Mouse (Mus musculus): ENCODE measurements around the gene Tmem39b.
A peak's percentile ranks its signal among the peaks of the same experiment; 100 is the strongest.

Gene Tmem39b

DNA sequence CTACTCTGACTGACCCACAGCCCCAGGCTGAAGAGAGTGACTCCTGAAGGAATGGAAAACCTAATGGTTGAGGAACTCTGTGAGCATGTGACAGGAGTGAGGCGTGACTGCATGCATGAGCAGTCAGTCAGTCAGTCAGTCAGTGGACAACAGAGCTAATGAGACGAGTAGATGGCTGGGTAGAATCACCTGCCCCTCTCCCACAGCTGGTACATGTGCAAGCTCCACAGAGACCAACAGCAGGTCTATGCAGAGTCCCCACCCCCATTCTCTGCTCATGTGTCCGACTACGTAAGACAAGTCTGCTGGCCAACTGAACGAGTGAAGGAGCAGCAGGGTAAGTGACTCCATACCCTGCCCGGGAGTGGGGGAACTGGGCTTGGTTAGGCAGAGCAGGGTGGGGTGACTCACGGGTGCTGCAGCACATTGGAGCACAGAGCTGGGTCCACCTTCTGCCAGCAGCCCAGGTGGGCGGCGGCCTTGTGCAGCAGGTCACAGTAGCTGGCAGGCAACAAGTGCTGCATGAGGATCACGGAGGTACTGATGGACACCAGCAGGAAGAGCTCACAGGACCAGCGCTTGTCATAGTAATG, 12.6 kb downstream of the Tmem39b start:
- no peak for DNase-seq

DNA sequence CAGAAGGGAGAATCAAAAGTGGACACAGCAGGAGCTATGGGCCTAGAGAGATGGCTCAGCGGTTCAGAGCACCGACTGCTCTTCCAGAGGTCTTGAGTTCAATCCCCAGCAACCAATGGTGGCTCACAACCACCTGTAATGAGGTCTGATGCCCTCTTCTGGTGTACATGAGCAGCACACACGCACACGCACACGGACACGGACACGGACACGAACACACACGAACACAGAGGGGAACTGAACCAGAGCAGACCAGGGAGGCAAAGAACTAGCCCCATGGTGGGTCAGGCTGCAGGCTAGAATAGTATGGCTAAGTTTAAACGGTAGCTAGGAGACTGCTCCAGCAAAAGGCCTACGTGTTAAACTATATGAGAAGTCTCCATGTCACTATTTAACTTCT, 14.8 kb downstream of the Tmem39b start:
- DNase-seq, result no peak

DNA sequence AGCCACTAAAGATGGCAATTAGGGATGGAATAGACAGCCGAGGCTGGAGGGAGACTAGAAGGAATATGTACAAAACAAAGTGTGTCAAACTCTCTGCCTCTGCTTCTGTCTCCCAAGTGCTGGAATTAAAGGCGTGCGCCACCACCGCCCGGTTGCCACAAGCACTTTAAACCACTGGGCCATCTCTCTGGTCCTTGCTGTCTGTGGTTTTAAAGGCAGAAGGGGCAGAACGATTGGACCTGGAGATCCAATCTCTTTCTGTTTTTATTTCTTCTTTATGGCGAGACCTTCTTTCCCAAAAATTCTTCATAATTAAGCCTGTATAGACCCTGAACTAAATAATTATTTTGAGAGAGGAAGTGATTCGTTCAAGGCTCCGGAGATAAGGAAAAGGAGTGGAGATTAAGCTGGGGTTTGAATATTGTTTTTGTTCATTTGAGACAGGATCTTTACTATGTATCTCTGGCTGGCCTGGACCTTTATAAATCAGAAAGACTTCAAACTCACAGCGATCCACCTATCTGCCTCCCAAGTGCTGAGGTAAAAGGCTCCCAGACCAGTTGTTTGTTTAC, 23.7 kb downstream of the Tmem39b start:
- DNase-seq, result no peak

DNA sequence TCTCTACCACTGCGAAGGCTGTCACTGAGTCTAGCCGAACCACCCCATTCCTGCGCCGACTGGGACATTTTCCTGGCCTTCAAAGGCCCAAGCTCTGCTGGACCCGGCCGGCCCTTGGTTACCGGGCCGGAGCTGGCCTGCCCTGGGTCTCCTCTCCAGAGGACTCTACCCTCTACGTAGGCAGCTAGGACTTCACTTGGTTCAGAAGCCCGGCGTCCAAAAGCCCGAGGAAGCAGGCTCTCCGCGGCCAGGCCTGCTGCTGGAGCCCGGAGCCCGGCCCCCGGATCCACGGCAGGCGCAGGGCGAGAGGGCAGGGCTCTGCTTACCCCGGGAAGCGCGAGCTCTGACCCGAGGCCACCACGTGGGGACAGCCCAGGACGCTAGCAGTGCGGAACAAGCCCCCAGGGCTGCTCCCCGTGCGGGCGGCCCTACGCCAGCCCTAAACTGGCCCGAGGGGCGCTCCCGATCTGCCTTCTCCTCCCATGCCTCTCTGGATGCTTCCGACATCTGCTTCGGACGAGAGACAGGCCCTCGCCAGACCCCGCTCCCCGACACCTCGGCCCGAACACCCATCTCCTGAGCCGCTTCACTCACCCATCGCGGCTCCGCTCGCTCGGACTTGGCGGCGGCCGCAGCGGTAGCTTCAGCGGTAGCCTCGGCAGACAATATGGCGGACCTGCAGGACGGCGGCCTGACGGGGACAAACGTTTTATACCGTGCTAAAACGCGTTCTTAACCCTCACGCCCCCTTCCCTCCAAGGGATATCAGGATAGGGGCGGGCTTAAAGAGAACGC, 24.4 kb downstream of the Tmem39b start, which contains the start of gene Kpna6:
TSS of gene Kpna6 (minus strand) at position 685 of the 795 bp plus-strand sequence.
- DNase-seq, result peak; percentile 97

DNA sequence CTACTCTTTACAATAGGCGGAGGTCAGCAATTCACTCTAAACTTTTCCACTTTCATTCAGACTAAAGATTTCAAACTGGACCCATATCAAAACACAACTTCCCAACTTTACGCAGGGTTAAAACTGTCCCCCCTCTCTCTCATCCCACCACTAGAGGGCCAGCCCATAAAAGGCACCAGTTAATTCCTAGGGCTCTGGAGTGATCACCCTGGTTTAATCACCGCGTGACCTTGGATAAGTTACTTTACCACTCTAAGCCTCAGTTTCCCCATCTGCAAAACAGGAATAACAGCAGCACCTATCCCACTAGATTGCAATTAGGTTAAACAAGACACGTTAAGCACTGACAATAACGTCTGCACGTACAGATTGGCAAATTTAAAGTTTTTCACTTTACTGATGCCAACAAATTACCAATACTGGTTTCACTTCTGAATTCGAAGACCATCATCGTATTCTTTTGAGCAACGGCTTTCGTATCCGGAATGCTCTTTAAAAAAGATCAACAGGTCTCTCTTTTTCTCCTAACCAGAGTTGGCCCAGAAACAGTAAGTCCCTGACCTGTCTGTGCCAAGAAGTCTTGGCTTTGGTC, 25.1 kb downstream of the Tmem39b start:
- DNase-seq, result peak; percentile 34 to 63

DNA sequence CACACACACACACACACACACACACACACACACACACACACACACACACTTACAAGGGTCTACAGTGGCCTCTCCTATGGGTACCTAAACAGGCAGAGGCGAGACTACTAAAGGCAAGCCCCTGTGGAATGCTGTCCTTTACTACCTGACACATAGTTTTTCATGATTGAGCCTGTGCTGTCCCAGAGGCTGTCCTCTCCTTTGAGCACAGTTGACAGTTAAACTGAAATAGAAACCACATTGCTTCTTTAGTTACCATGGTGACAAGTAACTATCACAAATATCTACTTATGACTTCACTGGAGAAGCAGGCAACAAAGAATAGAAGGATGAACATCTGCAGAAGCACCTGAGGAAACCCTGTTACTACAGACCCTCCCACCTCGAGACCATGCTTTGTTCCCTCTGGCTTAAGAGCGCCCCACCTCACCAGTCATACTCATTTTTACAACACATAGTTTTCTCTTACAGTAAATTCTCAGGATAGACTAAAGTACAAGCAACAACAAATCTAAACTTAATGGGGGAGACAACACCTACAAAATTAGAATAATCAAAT, 34.3 kb downstream of the Tmem39b start:
- DNase-seq, result no peak

DNA sequence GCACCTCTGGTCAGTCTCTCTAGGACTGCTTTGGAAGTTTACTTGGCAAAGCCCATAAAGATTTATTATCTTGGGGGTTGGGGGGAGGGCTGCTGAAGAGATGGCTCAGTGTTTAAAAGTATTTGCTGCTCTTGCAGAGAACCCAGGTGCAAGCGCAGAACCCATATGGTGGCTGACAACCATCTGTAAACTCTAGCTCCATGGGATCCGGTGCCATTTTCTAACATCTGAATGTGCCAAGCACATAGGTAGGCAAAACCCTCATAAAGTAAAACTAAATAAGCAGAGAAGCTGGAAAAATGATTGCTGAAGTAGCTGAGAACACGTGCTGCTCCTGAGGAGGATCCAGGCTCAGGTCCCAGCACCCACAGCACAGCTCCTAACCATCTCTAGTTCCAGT, 35.1 kb downstream of the Tmem39b start:
- no peak for DNase-seq

DNA sequence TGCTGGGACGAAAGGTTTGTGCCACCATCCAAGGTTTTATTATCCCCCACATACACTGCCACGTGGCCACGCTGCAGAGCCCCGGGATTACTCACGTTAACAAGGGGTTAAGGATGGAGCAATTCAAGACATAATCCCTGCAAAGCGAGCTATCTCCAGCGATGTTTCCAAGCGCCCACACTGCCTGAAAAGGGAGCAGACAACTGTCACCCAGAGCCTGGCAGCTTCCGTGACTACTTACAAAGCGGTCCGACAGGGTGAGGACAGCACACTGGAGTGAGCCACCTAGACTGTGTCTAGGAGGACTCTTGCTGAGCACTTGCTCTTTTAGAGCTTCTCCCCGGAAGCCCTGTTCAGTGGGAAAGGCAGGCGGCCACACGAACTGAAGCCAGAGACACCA, 41.9 kb downstream of the Tmem39b start:
- DNase-seq, result no peak

DNA sequence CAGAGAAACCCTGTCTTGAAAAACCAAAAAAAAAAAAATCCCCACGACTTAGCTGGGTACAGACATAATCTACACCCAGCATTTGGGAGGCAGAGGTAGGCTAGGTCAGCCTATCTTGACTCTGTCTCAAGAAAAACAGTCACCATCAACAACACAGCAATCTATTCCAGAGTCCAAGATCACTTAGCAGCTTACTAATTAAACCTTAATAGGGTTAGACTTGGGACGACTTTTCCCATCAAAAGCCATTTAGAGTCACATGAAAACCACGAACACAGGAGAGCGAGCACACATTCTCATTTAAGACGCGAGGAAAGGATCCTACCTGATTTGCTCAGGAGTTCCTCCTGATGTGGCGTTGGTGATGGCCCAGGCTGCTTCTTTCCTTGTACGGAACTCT, 46.3 kb downstream of the Tmem39b start:
- DNase-seq, result no peak

DNA sequence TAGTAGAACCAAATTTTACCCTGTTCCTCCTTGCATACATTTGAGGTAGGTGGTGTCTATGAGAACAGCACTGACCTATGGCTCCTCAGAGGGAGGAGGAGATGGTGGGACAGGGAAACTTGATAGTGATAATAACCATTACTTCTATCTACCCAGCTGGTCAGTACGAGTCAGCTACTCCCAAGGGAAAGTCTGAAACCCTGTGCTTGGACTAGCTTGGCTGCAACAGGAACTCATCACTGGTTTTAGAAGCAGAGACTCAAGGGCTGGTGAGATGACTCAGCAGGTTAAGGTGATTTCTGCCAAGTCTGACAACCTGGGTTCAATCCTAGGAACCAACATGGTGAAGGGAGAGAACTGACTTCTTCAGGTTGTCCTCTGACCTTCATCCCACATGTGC, 48.0 kb downstream of the Tmem39b start:
- DNase-seq, result no peak

DNA sequence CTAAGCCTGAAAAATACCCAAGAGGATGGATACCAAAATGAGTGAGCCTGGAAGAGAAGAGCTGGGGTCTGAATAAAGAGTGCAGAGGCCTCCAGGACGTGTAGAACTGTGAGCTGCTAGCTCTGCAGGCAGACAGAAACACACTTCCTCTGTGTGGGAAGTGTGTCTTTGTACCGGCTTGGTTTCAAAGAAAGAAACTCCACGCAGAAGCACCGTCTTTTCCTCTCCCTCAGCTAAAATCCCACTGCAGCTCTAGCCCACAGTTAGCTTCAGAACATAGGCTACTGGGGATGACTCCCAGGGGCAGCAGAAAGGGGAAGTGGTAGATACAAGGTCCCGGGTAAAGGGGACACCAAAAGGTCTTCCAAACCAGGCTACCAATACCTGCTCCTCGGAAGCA, 51.4 kb downstream of the Tmem39b start:
- DNase-seq, result no peak

DNA sequence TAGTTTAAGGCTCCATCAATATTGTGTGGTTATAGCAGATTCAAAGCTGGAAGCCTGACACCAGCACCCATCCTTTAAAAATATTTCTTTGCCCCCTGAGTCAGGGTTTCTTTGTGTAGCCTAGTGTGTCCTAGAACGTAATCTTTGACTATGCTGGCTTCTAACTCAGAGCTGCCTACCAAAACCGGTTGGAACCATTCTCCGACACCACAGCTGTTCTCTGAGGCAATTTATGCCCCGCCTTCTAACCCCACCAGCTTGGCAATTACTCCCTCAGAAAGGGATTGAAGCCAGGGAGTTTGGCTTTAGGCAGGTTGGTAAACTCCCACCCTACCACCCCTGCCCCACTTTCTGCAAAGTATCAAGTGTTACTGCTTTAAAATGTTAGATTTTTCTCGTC, 54.9 kb downstream of the Tmem39b start:
- DNase-seq, result no peak

DNA sequence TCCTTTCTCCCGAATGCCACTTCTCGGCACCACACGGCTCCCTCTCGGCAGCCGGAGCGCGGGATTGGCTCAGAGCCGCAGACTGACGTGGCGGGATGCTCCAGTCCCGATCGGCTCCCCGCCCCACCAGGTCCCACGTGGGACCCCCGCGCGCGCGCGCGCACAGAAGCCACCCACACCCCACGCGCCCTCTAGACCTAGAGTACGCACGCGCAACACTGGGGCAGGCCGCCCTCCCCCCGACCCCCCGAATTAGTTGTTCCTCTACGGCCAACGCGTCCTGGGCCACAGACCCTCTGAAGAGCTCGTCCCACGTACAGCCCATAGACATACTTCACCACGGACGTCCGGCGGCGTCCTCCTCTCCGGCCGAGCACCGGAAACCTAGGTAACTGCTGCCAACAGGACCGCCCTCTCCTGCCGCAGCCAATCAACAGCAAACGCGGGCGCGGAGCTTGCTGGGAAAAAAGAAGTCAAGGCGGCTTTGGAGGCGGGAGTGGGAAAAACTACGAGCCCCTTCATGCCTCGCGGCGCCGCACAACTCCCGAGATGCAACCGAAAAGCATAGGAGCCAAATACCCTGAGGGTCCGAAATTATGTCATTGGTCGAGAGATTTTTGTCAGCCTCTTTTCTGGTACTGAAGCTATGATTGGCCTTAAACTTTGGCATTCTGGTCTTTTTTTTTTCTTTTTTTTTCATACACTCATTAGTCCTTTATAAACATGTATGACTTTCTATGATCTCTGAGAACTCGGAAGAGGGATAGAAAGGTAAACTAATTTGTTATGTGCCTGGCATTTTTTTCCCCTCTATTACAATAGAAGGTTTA, 55.8 kb downstream of the Tmem39b start, which contains the start of gene Txlna:
TSS of gene Txlna (minus strand) at position 428 of the 830 bp plus-strand sequence.
- DNase-seq, result peak; percentile 98 to 99

DNA sequence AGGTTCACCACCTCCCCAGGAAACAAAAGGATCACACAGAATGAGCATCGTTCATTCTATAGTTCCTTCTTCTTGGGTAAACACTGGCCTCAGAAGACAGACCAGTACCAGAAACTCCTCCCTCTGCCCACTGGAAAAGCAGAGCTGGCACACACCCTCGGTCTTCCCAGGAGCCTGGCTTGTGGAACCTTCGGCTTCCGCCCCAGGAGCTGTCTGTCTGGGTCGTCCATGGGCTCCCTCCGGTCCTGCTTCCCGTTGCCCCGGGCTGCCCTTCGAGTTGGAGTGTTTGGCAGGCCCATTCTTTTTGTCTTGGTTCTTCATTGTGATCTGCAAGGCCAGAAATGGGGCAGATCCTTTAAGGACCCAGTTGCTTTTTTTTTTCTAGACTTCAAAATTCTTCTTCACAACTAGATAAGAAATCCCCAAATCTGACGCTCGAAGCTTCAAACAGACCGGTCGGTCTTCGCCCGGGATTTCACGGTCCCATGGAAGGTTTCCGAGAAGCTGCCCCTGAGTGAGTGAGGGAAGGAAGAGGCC, 56.5 kb downstream of the Tmem39b start:
- DNase-seq, result peak; percentile 72 to 74

DNA sequence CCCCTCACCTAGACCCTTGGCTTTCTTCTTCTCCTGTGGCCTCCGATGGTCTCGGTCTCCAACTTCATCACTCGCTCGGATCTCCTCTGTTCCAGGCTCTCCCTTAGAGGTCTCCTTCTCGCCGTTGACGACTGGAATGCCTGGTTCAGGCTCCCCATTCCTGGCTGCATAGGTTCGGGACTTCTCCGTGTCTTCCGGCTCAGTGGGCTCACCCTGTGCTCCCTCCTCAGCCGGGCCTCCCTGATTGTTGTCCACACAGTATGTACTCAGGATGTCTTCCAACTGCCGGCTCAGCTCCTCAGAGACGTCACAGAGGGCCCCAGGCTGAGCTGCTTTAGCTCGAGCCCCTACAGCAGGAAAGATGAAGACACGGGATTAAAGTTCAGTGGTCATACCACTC, 57.4 kb downstream of the Tmem39b start:
- no peak for DNase-seq

DNA sequence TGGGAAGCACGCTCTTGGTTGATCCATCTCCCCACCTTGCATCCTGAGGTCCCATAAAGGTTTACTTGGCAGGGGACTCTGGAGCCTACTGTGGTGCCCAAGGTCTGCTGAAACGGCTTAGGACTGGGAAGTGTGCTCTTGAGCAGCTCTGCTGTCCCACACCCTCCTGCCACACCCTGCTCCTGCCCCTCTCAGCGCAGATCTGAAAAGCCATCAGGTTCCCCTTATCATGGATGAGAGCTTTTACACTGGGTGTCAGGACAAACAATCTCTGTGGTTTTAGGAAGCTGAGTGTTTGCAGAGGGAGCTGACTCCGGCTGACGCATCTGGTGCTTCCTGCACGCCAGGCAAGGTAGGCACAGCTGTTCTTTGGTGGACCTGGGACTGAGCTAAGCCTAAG, 62.8 kb downstream of the Tmem39b start:
- DNase-seq, result no peak

DNA sequence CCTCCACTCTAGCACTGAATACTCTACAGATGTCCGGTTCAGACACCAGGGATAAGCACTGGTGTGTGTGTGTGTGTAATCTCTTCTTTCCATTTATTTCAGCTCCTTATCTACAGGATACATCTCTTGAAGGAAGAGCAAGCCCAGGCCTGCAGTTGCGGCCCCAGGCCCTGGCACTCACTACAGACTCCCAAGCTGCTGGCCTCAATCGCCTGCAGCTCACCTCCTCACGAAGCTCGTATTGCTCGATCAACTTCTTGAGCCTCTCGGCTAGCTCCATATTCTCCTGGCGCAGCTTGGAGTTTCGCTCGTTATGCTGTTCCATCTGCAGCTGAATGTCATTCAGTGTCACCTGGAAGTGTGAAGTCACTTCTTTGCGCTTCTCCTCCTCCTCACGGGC, 64.8 kb downstream of the Tmem39b start:
- no peak for DNase-seq

DNA sequence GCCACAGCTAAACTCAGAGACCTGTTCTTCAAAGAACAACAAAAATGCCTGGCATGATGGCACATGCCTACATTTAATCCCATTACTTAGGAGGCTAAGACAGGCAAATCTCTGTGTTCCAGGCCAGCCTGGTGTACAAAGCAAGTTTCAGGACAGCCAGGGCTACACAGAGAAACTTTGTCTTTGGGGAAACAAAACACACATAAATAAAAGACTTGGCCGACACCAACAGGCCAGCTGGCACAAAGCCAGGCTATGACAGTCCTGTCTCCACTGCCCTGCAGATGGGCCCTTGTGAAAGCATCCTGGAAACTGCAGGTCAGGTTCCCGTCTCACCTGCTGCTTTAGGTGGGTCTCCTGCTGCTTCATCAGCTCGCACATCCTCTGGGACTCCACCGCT, 65.7 kb downstream of the Tmem39b start:
- DNase-seq, result peak; percentile 48 to 71
